Mouse (Mus musculus) olfactory bulb, adult 2 months (tissue): ENCODE data around the gene Jarid2.

Source experiments
- CTCF ChIP-seq: fragments of 200-500 bp; IDR thresholded peaks from 2 replicates; pipeline ENCODE4 v1.5.1; 2012; ENCODE audit warnings: low read depth, mild to moderate bottlenecking, low read length, moderate library complexity; ENCODE audit not compliant: insufficient read depth
- POLR2A ChIP-seq: fragments of 200-500 bp; IDR thresholded peaks from 2 replicates; pipeline ENCODE4 v1.6.1; 2012; ENCODE audit warnings: mild to moderate bottlenecking, low read depth, low read length, moderate library complexity; ENCODE audit not compliant: insufficient read depth

GRCm38 (mm10) chr13:44732442-44732974 lies 3.2 kb downstream of the Jarid2 start:
- TF ChIP-seq CTCF (no peak), POLR2A (no peak)
